Mouse (Mus musculus) hindbrain, embryonic 11.5 days (tissue): ENCODE measurements around the gene Setd5. TPM values are rescaled to one million over a fixed set of nuclear protein-coding genes. Genes with fewer than 3 reads are reported as not detected.

Experiments
- ATAC-seq: fragments of 200-750 bp; cut with Nextera tagmentation; 2 replicates; pipeline ENCODE4 v1.8.0; 2017; ENCODE audit warnings: mild to moderate bottlenecking, moderate TSS enrichment, moderate library complexity; ENCODE audit not compliant: low FRiP score
- DNase-seq: peaks from one replicate; pipeline ENCODE4 v3.0.0-alpha.2; 2015; ENCODE audit warnings: low spot score
- H3K27ac ChIP-seq: fragments of 300-500 bp; sonication (generic); 2 replicates; pipeline ENCODE4 v1.5.1; 2014; ENCODE audit warnings: mild to moderate bottlenecking, low read depth, low read length
- H3K27me3 ChIP-seq: fragments of 300-500 bp; sonication (generic); 2 replicates; pipeline ENCODE4 v1.6.1; 2014; ENCODE audit warnings: mild to moderate bottlenecking, low read length, moderate library complexity, mixed read lengths; ENCODE audit not compliant: control insufficient read depth, insufficient read depth
- H3K36me3 ChIP-seq: fragments of 300-500 bp; sonication (generic); 2 replicates; pipeline ENCODE4 v1.6.1; 2014; ENCODE audit warnings: mild to moderate bottlenecking, low read length, moderate library complexity, mixed read lengths; ENCODE audit not compliant: control insufficient read depth, insufficient read depth
- H3K4me1 ChIP-seq: fragments of 300-500 bp; sonication (generic); replicated peaks from 2 replicates; pipeline ENCODE4 v1.6.1; 2014; ENCODE audit warnings: low read length, mixed read lengths; ENCODE audit not compliant: control insufficient read depth, insufficient read depth
- H3K4me2 ChIP-seq: fragments of 300-500 bp; sonication (generic); replicated peaks from 2 replicates; pipeline ENCODE4 v1.6.1; 2014; ENCODE audit warnings: mild to moderate bottlenecking, low read depth, low read length
- H3K4me3 ChIP-seq: fragments of 300-500 bp; sonication (generic); 2 replicates; pipeline ENCODE4 v1.5.1; 2014; ENCODE audit warnings: low read depth, low read length
- H3K9ac ChIP-seq: fragments of 300-500 bp; sonication (generic); 2 replicates; pipeline ENCODE4 v1.6.1; 2014; ENCODE audit warnings: low read depth, low read length
- H3K9me3 ChIP-seq: fragments of 300-500 bp; sonication (generic); 2 replicates; pipeline ENCODE4 v1.6.1; 2016; ENCODE audit warnings: low read length; ENCODE audit not compliant: control insufficient read depth
- WGBS: fragments of 180-500 bp; shearing (Covaris S2); extraction: QIAGEN DNeasy Blood & Tissue Kit; methylation state at CpG from one replicate; pipeline ENCODE4 v1.1.7; 2014; 5-methylcytosine and 5-hydroxymethylcytosine counted together
- polyA plus RNA-seq: library from polyadenylated mRNA; unstranded; fragments of >200 nt; fragmentation: Nextera tagmentation; extraction: Ambion mirVana; gene quantifications from 2 replicates; pipeline ENCODE4 v1.2.1, GENCODE M21; 2014

Setd5 gene
- 74.7 and 91.1 TPM in 2 replicates for polyA plus RNA-seq

DNA sequence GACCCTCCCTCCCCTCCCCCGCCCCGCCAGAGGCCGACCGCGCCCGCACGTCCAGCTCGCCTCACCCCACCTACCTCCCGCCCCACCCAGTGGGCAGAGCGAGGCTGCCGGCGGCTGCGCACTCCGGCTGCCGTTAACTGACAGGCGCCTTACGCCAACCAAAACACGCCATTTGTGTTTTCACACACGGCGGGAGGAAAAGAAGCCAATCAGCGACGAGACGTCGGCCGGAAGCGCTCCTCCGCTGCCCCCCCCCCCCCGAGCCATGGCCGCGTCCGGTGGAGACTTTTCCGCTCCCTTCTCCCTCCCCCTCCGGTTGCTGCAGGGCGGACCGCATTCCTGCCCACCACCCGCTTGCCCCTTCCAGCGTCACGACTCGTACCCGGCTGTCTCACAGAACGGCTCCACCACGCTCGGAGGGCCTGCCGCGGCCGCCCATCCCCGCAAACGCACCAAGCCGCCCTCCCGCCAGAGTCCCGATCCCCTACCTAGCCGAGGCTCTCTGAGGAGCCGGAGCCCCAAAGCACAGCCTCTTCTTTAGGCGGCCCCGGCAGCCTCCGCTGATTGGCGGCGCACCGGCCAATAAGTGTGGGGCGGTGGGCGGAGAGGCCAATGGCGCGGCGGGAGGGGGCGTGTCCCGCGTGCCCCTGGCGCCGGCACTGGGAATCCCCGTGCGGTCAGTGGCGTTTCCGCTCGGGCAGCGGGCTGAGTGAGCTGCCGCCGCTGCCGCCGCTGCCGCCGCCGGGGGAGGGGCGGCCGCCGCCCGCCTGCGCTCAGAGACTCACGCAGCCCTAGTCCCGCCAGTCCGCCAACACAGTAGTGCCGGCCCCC is at the start of gene Setd5:
TSS of gene Setd5 (plus strand) at position 680 of the 831 bp plus-strand sequence.
- peak within 1 kb of the TSS; percentile 66 for H3K4me2 ChIP-seq
- ATAC-seq, result peak; percentile 95
- H3K4me1 ChIP-seq, result peaks cover 3% of the 10 kb centered on the region; the same call in 1 of the 2 replicates
- peak within 1 kb of the TSS; percentile 85 for H3K4me3 ChIP-seq
- no peaks in the 10 kb centered on the region for H3K27me3 ChIP-seq
- no peaks in the 10 kb centered on the region for H3K36me3 ChIP-seq
- H3K27ac ChIP-seq, result peak within 1 kb of the TSS; percentile 100
- 1% methylated on average over 36 of the region's 91 CpGs for WGBS
- DNase-seq, result peak; percentile 99
- peak within 1 kb of the TSS; percentile 97 for H3K9ac ChIP-seq
- no peaks in the 10 kb centered on the region for H3K9me3 ChIP-seq

- H3K4me1 ChIP-seq, result peaks cover 4% of the 10 kb centered on the region; the same call in 1 of the 2 replicates
- H3K36me3 ChIP-seq, result no peaks in the 10 kb centered on the region
- DNase-seq (peak; percentile 61), ATAC-seq (peak; percentile 80)
- WGBS, result 20% methylated on average over 2 of the region's 2 CpGs
- no peak overlapping the region for H3K4me3 ChIP-seq
- peak overlapping the region; percentile 61; the same call in 1 of the 2 replicates for H3K27ac ChIP-seq
- H3K9me3 ChIP-seq, result no peaks in the 10 kb centered on the region
- H3K27me3 ChIP-seq, result no peaks in the 10 kb centered on the region
- no peak overlapping the region for H3K9ac ChIP-seq
- H3K4me2 ChIP-seq, result no peak overlapping the region
These were observed 49.7 kb upstream of the Setd5 start for GRCm38 (mm10) chr6:113027446-113027845.

DNA sequence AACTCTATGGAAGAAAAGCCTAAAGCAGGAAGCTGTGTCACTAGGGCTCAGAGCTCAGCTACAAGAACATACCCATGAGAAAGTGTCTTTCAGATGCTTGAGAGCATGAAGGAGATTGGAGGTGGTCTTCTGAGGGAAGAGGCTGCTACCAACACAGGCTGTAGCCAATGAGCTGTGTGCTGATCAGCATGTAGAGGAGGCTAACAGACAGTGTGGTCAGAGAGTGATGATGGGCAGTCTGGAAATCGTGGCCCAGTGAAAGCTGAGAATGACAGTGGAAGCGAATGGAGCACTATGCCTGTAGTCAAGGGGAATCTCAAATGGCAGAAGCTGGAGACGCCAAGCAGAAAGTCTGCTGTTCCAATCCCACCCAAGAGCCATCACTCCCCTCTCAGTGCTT is 48.2 kb upstream of the Setd5 start:
- Histone ChIP-seq H3K9ac (no peak overlapping the region), H3K9me3 (no peaks in the 10 kb centered on the region), H3K27me3 (no peaks in the 10 kb centered on the region), H3K4me1 (peaks cover 4% of the 10 kb centered on the region; the same call in 1 of the 2 replicates), H3K4me3 (no peak overlapping the region), H3K4me2 (no peak overlapping the region), H3K36me3 (no peaks in the 10 kb centered on the region), H3K27ac (no peak overlapping the region)
- ATAC-seq (no peak), DNase-seq (no peak)
- 80% methylated on average over 3 of the region's 3 CpGs for WGBS

DNA sequence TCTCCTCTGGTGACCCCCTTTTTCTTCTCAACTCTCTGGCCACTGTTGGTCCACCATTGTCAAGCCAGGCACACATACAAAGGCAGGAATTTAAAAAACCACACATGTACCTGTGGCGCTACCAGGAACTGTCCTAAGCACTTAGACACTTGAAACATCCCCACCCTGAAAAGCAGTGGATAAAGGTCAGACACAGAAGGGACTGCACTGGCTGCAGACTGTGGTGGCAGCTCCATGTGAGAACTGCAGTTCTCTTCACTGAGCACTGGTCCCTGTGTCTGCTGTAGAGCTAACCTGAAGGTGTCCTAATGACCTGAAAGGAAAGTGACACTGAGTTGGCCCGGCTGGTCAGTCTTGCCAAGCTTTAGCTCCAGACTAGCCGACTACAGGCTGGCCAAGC is 46.6 kb upstream of the Setd5 start:
- 88% methylated on average over 3 of the region's 3 CpGs for WGBS
- no peak overlapping the region for H3K4me2 ChIP-seq
- H3K27ac ChIP-seq, result no peak overlapping the region

DNA sequence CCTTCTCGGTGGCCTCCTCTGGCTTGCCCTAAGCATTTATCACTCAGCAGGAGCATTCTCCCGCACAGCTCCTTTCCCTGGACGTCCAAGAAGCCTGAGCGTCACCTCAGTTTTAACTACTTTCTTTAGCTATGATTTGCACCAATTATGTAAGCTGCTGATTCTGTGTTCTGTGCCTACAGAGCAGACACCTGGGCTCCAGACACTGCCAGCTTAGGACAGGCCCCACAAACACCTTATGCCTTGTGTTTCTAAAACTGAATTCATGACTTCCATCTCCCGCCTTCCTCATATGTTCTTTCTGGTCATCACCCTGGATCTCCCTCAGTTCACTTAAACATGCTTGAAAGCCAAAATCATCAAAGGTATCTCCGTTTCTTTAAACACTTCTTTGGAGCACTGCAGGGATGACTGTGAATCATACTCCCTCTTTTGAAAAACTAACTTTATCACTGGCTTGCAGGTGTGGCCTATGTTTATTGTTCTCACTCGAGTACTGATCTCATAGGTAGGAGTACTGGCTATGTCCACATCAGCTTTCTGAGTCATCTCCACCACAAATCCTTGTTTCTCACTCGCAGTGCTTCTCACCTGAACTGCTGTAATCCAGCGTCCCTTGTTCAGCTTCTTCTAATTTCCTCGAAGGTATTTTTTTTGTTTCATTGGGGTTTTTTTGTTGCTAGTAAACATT is 46.0 kb upstream of the Setd5 start:
- DNase-seq (no peak), ATAC-seq (no peak)
- Histone ChIP-seq H3K4me3 (no peak overlapping the region), H3K27me3 (no peaks in the 10 kb centered on the region), H3K27ac (no peak overlapping the region), H3K9me3 (no peaks in the 10 kb centered on the region), H3K9ac (no peak overlapping the region), H3K4me2 (no peak overlapping the region), H3K36me3 (no peaks in the 10 kb centered on the region), H3K4me1 (peaks cover 4% of the 10 kb centered on the region; the same call in 1 of the 2 replicates)
- 79% methylated on average over 10 of the region's 10 CpGs for WGBS

More for the DNA sequence above, 46.6 kb upstream of the Setd5 start:
- Histone ChIP-seq H3K9ac (no peak overlapping the region), H3K27me3 (no peaks in the 10 kb centered on the region), H3K4me3 (no peak overlapping the region), H3K4me1 (peaks cover 4% of the 10 kb centered on the region; the same call in 1 of the 2 replicates), H3K9me3 (no peaks in the 10 kb centered on the region), H3K36me3 (no peaks in the 10 kb centered on the region)
- DNase-seq, result no peak
- ATAC-seq, result no peak

DNA sequence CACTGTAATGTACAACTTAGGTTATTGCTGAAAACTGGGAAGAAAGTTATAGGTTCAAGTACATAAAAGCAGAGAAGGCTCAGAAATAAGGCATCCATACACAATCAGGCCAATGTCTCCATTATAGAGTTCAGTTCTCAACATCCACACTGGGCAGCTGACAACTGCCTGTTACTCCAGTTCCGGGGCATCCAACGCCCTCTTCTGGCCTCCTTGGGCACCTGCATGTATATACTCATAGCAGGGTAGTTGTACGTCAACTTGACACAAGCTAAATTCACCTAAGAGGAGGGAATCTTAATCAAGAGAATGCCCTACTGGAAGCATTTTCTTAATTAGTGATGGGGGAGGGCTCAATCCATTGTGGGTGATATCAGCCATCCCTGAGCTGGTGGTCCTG is 45.0 kb upstream of the Setd5 start:
- ATAC-seq, result no peak
- Histone ChIP-seq H3K9ac (no peak overlapping the region), H3K4me3 (no peak overlapping the region), H3K36me3 (no peaks in the 10 kb centered on the region), H3K27me3 (no peaks in the 10 kb centered on the region), H3K4me2 (no peak overlapping the region), H3K9me3 (no peaks in the 10 kb centered on the region), H3K27ac (no peak overlapping the region), H3K4me1 (peaks cover 2% of the 10 kb centered on the region; the same call in 1 of the 2 replicates)
- DNase-seq, result no peak
- 72% methylated on average over 3 of the region's 3 CpGs for WGBS

GRCm38 (mm10) chr6:113033185-113033584 is 44.0 kb upstream of the Setd5 start:
- ATAC-seq (no peak), DNase-seq (no peak)
- no peak overlapping the region for H3K4me3 ChIP-seq
- H3K9me3 ChIP-seq, result no peaks in the 10 kb centered on the region
- no peaks in the 10 kb centered on the region for H3K27me3 ChIP-seq
- no peaks in the 10 kb centered on the region for H3K36me3 ChIP-seq
- H3K4me2 ChIP-seq, result no peak overlapping the region
- H3K4me1 ChIP-seq, result no peaks in the 10 kb centered on the region
- 81% methylated on average over 2 of the region's 2 CpGs for WGBS
- H3K9ac ChIP-seq, result no peak overlapping the region
- H3K27ac ChIP-seq, result no peak overlapping the region

GRCm38 (mm10) chr6:113034466-113034865 is 42.7 kb upstream of the Setd5 start:
- Histone ChIP-seq H3K9ac (no peak overlapping the region), H3K4me2 (no peak overlapping the region), H3K4me3 (no peak overlapping the region), H3K27ac (no peak overlapping the region), H3K36me3 (no peaks in the 10 kb centered on the region), H3K4me1 (0 out of 2 replicates have a peak, but pooled peaks cover 3% of the 10 kb centered on the region), H3K9me3 (no peaks in the 10 kb centered on the region), H3K27me3 (no peaks in the 10 kb centered on the region)
- 92% methylated on average over 6 of the region's 6 CpGs for WGBS
- no peak for DNase-seq
- no peak for ATAC-seq
